Mouse (Mus musculus): ENCODE results near the gene Plcz1.

DNA sequence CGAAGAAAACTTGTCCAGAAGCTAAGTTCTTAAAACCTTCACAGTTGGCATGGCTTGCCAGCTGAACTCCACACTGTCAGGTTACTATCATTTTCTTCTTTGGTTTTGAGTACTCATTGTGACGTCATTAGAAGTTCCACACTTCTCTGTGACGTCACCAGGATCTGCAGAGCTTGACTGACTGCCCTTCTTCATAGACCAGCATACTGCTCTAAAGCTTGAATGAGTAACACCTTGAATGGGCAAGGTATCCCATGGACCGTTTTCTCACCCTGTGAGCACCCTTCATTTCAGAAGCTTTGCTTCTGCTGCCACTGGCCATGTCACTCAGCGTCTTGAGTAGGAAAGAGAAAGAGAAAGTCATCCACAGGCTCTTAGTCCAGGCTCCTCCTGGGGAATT, at the start of gene Plcz1:
- TF ChIP-seq POLR2A (IDR thresholded peaks at IDR 0.05; ENCODE audit: borderline replicate concordance, control insufficient read depth, low read depth, low read length): no peak
- TF ChIP-seq CTCF (IDR thresholded peaks at IDR 0.05; ENCODE audit: control insufficient read depth, insufficient read depth, low read length): no peak

All from bone marrow, adult 2 months (tissue).